Mouse (Mus musculus): ENCODE measurements around the gene Elmod2. TPM values are rescaled to one million over a fixed set of nuclear protein-coding genes. Genes with fewer than 3 reads are reported as not detected.

Gene Elmod2
- polyA plus RNA-seq, 1 experiment from 2014 or later, result 5.5 TPM

- no peak for ATAC-seq (ENCODE audit: insufficient read depth)
These were observed 53.9 kb downstream of the Elmod2 start for GRCm38 (mm10) chr8:83278431-83278830.

DNA sequence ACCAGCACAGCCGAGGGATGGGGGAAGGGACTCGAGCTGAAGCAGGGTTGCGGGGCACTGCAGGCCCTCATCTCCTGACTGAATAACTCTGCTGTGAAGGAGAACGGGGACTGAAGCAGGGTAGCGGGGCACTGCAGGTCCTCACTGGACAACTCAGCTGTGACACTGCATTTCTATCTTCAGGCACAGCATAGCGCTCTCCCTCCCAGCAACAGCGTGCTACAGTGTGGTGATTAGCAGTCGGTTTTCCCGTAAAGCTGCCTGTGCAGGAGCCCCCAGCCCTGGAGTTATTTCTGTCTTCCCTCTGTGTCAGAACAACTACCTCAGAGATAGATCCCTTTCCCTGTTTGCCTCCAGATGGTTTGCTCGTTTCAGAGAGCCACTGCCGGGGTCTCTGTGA, 57.8 kb downstream of the Elmod2 start:
- no peaks in the 10 kb centered on the region for H3K36me3 ChIP-seq (replicated peaks)
- H3K4me2 ChIP-seq, result no peak overlapping the region
- no peak overlapping the region for H3K4me3 ChIP-seq (replicated peaks)
- H3K27me3 ChIP-seq, result no peaks in the 10 kb centered on the region
- no peaks in the 10 kb centered on the region for H3K4me1 ChIP-seq (replicated peaks)
- H3K9ac ChIP-seq, result no peak overlapping the region
- WGBS (ENCODE audit: insufficient replicate concordance), result 44% methylated on average over 11 of the region's 11 CpGs
- H3K9me3 ChIP-seq (replicated peaks), result no peaks in the 10 kb centered on the region
- no peak for ATAC-seq (ENCODE audit: insufficient read depth)
- H3K27ac ChIP-seq (replicated peaks), result no peak overlapping the region

More at GRCm38 (mm10) chr8:83278431-83278830, 53.9 kb downstream of the Elmod2 start:
- Histone ChIP-seq H3K27me3 (no peaks in the 10 kb centered on the region), H3K9ac (no peak overlapping the region), H3K4me2 (no peak overlapping the region), H3K4me1 (replicated peaks) (no peaks in the 10 kb centered on the region), H3K4me3 (replicated peaks) (no peak overlapping the region), H3K36me3 (replicated peaks) (no peaks in the 10 kb centered on the region), H3K27ac (replicated peaks) (no peak overlapping the region), H3K9me3 (replicated peaks) (no peaks in the 10 kb centered on the region)
- WGBS (ENCODE audit: insufficient replicate concordance), result 62% methylated on average over 6 of the region's 6 CpGs

GRCm38 (mm10) chr8:83272464-83272863, 59.8 kb downstream of the Elmod2 start:
- no peak for ATAC-seq (ENCODE audit: insufficient read depth)
- no peaks in the 10 kb centered on the region for H3K4me1 ChIP-seq (replicated peaks)

GRCm38 (mm10) chr8:83271172-83271571, 61.1 kb downstream of the Elmod2 start:
- Histone ChIP-seq H3K27me3 (no peaks in the 10 kb centered on the region), H3K4me2 (no peak overlapping the region), H3K4me1 (replicated peaks) (no peaks in the 10 kb centered on the region), H3K4me3 (replicated peaks) (no peak overlapping the region), H3K27ac (replicated peaks) (no peak overlapping the region), H3K36me3 (replicated peaks) (no peaks in the 10 kb centered on the region), H3K9ac (no peak overlapping the region), H3K9me3 (replicated peaks) (no peaks in the 10 kb centered on the region)
- 79% methylated on average over 14 of the region's 14 CpGs for WGBS (ENCODE audit: insufficient replicate concordance)
- no peak for ATAC-seq (ENCODE audit: insufficient read depth)

More at GRCm38 (mm10) chr8:83272464-83272863, 59.8 kb downstream of the Elmod2 start:
- no peaks in the 10 kb centered on the region for H3K9me3 ChIP-seq (replicated peaks)
- H3K4me2 ChIP-seq, result no peak overlapping the region
- no peak overlapping the region for H3K9ac ChIP-seq
- H3K27me3 ChIP-seq, result no peaks in the 10 kb centered on the region
- no peaks in the 10 kb centered on the region for H3K36me3 ChIP-seq (replicated peaks)
- 70% methylated on average over 10 of the region's 10 CpGs for WGBS (ENCODE audit: insufficient replicate concordance)
- no peak overlapping the region for H3K4me3 ChIP-seq (replicated peaks)
- H3K27ac ChIP-seq (replicated peaks), result no peak overlapping the region

Other genes starting within 250 kb of the Elmod2 start
- 0.40 and 0.53 TPM in 2 replicates for gene Tbc1d9, start 167.1 kb downstream of the Elmod2 start, polyA plus RNA-seq (2015; fragmentation: Nextera tagmentation; extraction: Ambion mirVana)
- 0.15 and 0.29 TPM in 2 replicates for gene Gm10645, start 166.3 kb downstream of the Elmod2 start, polyA plus RNA-seq (2015; fragmentation: Nextera tagmentation; extraction: Ambion mirVana)
- not detected in 2 replicates for gene Ucp1, start 42.1 kb downstream of the Elmod2 start, polyA plus RNA-seq (2015; fragmentation: Nextera tagmentation; extraction: Ambion mirVana)
- gene Mgat4d, start 16.0 kb upstream of the Elmod2 start, polyA plus RNA-seq (2015; fragmentation: Nextera tagmentation; extraction: Ambion mirVana), result not detected in 2 replicates
- 0.22 and 0.28 TPM in 2 replicates for gene Clgn, start 57.4 kb upstream of the Elmod2 start, polyA plus RNA-seq (2015; fragmentation: Nextera tagmentation; extraction: Ambion mirVana)
- 45.8 and 53.8 TPM in 2 replicates for gene Scoc, start 125.9 kb upstream of the Elmod2 start, polyA plus RNA-seq (2015; fragmentation: Nextera tagmentation; extraction: Ambion mirVana)
- not detected in 2 replicates for gene Olfr370, start 203.3 kb upstream of the Elmod2 start, polyA plus RNA-seq (2015; fragmentation: Nextera tagmentation; extraction: Ambion mirVana)
- gene Ndufb7, start 234.2 kb upstream of the Elmod2 start, polyA plus RNA-seq (2015; fragmentation: Nextera tagmentation; extraction: Ambion mirVana), result 231 and 237 TPM in 2 replicates